ENCODE assay signal across 16 mouse cellular contexts in genomic region chr15:77732851-77733250, GRCm38 (mm10). TPM values are rescaled to one million over a fixed set of nuclear protein-coding genes. Genes with fewer than 3 reads are reported as not detected.
"Had no signal": no experiment of that assay in that cellular context is flagged by ENCODE, and none has a peak within 500 bp of the region (broad histone marks: within the 10 kb centered on the region; RNA-seq: fewer than 3 reads in every experiment).

No protein-coding gene starts in this region.

RNA-seq across cellular contexts. Expression of gene Apol9b, which starts 4.0 kb away (rescaled TPM):
- polyA plus RNA-seq: embryonic facial prominence, embryonic 10.5 days; embryonic facial prominence, embryonic 11.5 days; embryonic facial prominence, embryonic 12.5 days; embryonic facial prominence, embryonic 13.5 days; embryonic facial prominence, embryonic 14.5 days; erythroblast, embryonic 14.5 days; forebrain, embryonic 10.5 days; forebrain, embryonic 11.5 days; forebrain, embryonic 12.5 days; forebrain, embryonic 13.5 days; forebrain, embryonic 14.5 days; forebrain, embryonic 15.5 days; forebrain, embryonic 16.5 days had no signal

RNA-seq across cellular contexts. Expression of gene Apol8, which starts 24.0 kb away (rescaled TPM):
- polyA plus RNA-seq: embryonic facial prominence, embryonic 14.5 days; forebrain, embryonic 15.5 days; heart, adult 2 months had no signal

RNA-seq across cellular contexts. Expression of gene Apol7e, which starts 34.2 kb away (rescaled TPM):
- polyA plus RNA-seq: embryonic facial prominence, embryonic 10.5 days; embryonic facial prominence, embryonic 11.5 days; embryonic facial prominence, embryonic 12.5 days; embryonic facial prominence, embryonic 13.5 days; embryonic facial prominence, embryonic 14.5 days; embryonic facial prominence, embryonic 15.5 days; erythroblast, embryonic 14.5 days; forebrain, embryonic 10.5 days; forebrain, embryonic 11.5 days; forebrain, embryonic 12.5 days; forebrain, embryonic 13.5 days; forebrain, embryonic 14.5 days; forebrain, embryonic 15.5 days; forebrain, embryonic 16.5 days; forebrain, postnatal 0 days had no signal
